Mouse (Mus musculus) midbrain, embryonic 14.5 days (tissue): ENCODE results near the gene Abi1. TPM values are rescaled to one million over a fixed set of nuclear protein-coding genes. Genes with fewer than 3 reads are reported as not detected.

Experiments
- ATAC-seq: fragments of 200-750 bp; cut with Nextera tagmentation; 2 replicates; pipeline ENCODE4 v1.8.0; 2017; ENCODE audit warnings: moderate number of reproducible peaks, moderate library complexity; ENCODE audit not compliant: low FRiP score, low TSS enrichment
- DNase-seq: peaks from one replicate; pipeline ENCODE4 v3.0.0-alpha.2; 2015
- H3K27ac ChIP-seq: fragments of 300-500 bp; sonication (generic); replicated peaks from 2 replicates; pipeline ENCODE4 v1.5.1; 2014; ENCODE audit warnings: mild to moderate bottlenecking, low read depth, low read length, moderate library complexity
- H3K27me3 ChIP-seq: fragments of 300-500 bp; sonication (generic); 2 replicates; pipeline ENCODE4 v1.6.1; 2014; ENCODE audit warnings: low read length, control low read depth, mixed read lengths; ENCODE audit not compliant: control insufficient read depth, insufficient read depth
- H3K36me3 ChIP-seq: fragments of 300-500 bp; sonication (generic); 2 replicates; pipeline ENCODE4 v1.6.1; 2014; ENCODE audit warnings: low read length, control low read depth; ENCODE audit not compliant: control insufficient read depth, insufficient read depth
- H3K4me1 ChIP-seq: fragments of 300-500 bp; sonication (generic); 2 replicates; pipeline ENCODE4 v1.6.1; 2014; ENCODE audit warnings: mild to moderate bottlenecking, antibody characterized with exemption, low read length, control low read depth; ENCODE audit not compliant: control insufficient read depth, insufficient read depth
- H3K4me2 ChIP-seq: fragments of 300-500 bp; sonication (generic); 2 replicates; pipeline ENCODE4 v1.6.1; 2014; ENCODE audit warnings: mild to moderate bottlenecking, low read length, moderate library complexity
- H3K4me3 ChIP-seq: fragments of 300-500 bp; sonication (generic); replicated peaks from 2 replicates; pipeline ENCODE4 v1.5.1; 2014; ENCODE audit warnings: low read depth, low read length
- H3K9ac ChIP-seq: fragments of 300-500 bp; sonication (generic); replicated peaks from 2 replicates; pipeline ENCODE4 v1.6.1; 2014; ENCODE audit warnings: mild to moderate bottlenecking, low read length, moderate library complexity
- H3K9me3 ChIP-seq: fragments of 300-500 bp; sonication (generic); 2 replicates; pipeline ENCODE4 v1.6.1; 2016; ENCODE audit warnings: low read length, control low read depth, mixed read lengths; ENCODE audit not compliant: control insufficient read depth
- WGBS: fragments of 180-500 bp; shearing (Covaris S2); extraction: QIAGEN DNeasy Blood & Tissue Kit; methylation state at CpG from one replicate; pipeline ENCODE4 v1.1.7; 2014; 5-methylcytosine and 5-hydroxymethylcytosine counted together
- polyA plus RNA-seq: library from polyadenylated mRNA; unstranded; fragments of >200 nt; fragmentation: Nextera tagmentation; extraction: Ambion mirVana; gene quantifications from 2 replicates; pipeline ENCODE4 v1.2.1, GENCODE M21; 2014

Gene Abi1
- polyA plus RNA-seq, 1 experiment from 2014 or later = 64.3 TPM

DNA sequence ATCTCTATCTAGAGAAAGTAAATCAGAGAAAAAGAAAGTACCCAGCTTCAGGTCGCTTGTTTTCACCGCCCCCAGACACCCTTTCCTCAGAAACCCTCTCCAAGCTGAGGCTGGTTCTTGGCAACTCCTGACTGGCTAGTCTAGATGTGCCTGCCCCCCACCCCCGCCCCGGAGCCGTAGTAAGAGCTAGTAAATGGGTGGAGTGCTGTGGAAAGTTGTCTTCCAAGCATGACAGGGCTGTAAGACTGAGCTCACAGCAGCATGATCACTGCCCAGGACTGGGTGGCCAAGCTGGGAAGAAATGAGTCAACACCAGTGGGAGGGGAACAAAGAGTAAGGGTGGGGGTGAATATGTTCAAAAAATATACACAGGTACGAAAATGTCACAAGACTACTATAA is 33.8 kb downstream of the Abi1 start:
- Histone ChIP-seq H3K4me2 (no peak overlapping the region), H3K27me3 (no peaks in the 10 kb centered on the region), H3K27ac (no peak overlapping the region), H3K4me3 (no peak overlapping the region), H3K9ac (no peak overlapping the region), H3K4me1 (no peaks in the 10 kb centered on the region), H3K9me3 (no peaks in the 10 kb centered on the region), H3K36me3 (no peaks in the 10 kb centered on the region)
- WGBS = 76% methylated on average over 6 of the region's 6 CpGs
- no peak for ATAC-seq
- no peak for DNase-seq

DNA sequence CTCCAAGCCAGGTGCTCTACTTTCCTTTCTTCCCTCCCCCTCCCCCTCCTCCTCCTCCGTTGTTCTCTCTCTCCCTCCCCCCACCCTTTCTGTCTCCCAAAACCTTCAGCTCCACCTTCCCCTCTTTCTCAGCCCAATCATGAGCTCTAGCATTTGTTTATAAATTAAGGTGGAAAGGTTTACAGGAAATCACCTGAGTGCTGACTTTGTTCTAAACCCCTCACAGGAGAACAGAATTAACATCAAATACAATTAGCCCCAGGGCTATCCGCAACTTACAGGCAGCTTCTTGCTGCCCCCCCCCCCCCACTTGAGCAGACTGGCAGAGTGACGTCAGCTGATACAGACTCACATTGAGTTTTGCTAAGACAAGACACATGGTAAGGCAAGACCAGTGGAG is 37.4 kb downstream of the Abi1 start:
- no peaks in the 10 kb centered on the region for H3K4me1 ChIP-seq
- ATAC-seq (no peak), DNase-seq (no peak)
- no peak overlapping the region for H3K9ac ChIP-seq
- no peak overlapping the region for H3K4me2 ChIP-seq
- H3K4me3 ChIP-seq = no peak overlapping the region
- no peaks in the 10 kb centered on the region for H3K9me3 ChIP-seq
- H3K27me3 ChIP-seq = no peaks in the 10 kb centered on the region
- 53% methylated on average over 3 of the region's 3 CpGs for whole genome bisulfite sequencing
- no peaks in the 10 kb centered on the region for H3K36me3 ChIP-seq
- no peak overlapping the region for H3K27ac ChIP-seq

DNA sequence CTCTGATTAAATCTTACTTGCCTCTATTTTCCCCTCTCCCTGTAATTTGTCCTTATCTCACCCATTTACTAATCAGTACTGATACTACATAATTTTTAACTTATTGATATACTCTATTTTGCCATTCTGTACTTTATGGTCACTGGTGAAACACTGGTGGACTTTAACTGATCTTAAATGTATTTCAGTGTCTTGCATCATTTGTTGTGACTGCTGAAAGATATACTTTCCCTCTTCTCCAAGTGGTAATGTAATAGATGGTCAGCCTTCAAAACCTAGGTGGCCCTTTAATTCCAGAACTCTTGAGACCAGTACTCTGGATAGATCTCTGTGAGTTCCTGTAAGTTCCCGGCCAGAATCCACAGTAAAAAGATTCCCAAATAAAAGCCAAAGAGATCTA is 40.4 kb downstream of the Abi1 start:
- DNase-seq (no peak), ATAC-seq (no peak)
- 94% methylated on average over 1 of the region's 1 CpGs for WGBS

DNA sequence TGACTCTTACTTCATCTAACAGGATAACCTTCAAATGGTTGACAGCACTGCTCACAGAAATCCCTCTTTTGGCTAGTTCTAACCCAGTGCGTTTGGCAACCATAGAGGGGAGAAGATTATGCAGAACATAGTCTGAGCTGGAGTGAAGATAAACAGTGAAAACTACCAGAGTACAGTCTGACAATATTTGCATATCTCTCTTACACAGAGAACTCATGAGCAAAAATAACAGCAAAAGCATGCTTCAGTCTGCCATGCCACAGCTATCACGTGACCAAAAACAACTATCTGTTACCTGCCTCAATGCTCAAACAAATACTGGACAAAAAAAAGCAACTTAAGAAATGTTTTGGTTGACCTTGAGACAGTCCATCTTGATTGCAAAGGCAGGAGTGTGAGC is 41.2 kb downstream of the Abi1 start:
- H3K4me2 ChIP-seq = no peak overlapping the region
- no peak overlapping the region for H3K9ac ChIP-seq
- ATAC-seq (no peak), DNase-seq (no peak)
- no peaks in the 10 kb centered on the region for H3K9me3 ChIP-seq
- H3K27ac ChIP-seq = no peak overlapping the region
- peaks cover 5% of the 10 kb centered on the region for H3K36me3 ChIP-seq
- H3K4me1 ChIP-seq = no peaks in the 10 kb centered on the region
- H3K27me3 ChIP-seq = no peaks in the 10 kb centered on the region
- no peak overlapping the region for H3K4me3 ChIP-seq
- WGBS = 77% methylated on average over 2 of the region's 2 CpGs

More for the DNA sequence above, 40.4 kb downstream of the Abi1 start:
- Histone ChIP-seq H3K27me3 (no peaks in the 10 kb centered on the region), H3K36me3 (no peaks in the 10 kb centered on the region), H3K4me2 (no peak overlapping the region), H3K27ac (no peak overlapping the region), H3K9me3 (no peaks in the 10 kb centered on the region), H3K4me1 (no peaks in the 10 kb centered on the region), H3K9ac (no peak overlapping the region), H3K4me3 (no peak overlapping the region)

DNA sequence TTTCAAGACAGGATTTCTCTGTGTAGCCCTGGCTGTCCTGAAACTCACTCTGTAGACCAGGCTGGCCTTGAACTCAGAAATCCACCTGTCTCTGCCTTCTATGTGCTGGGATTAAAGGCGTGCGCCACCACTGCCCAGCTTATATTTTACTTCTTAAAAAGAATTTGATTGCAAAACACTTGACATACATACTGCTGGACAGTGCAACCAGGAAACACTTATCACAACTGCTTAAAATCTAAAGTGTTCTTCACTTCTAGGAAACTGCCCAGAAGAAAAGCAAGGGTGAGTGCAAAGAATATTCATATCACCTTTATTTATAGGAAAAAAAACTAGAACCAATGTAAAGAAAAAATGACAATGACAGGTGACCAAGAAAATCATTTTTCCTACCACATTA is 42.0 kb downstream of the Abi1 start:
- Histone ChIP-seq H3K27me3 (no peaks in the 10 kb centered on the region), H3K9ac (no peak overlapping the region), H3K4me1 (no peaks in the 10 kb centered on the region), H3K4me3 (no peak overlapping the region), H3K36me3 (peaks cover 9% of the 10 kb centered on the region), H3K27ac (no peak overlapping the region), H3K4me2 (no peak overlapping the region), H3K9me3 (no peaks in the 10 kb centered on the region)
- ATAC-seq (no peak), DNase-seq (no peak)
- 94% methylated on average over 2 of the region's 2 CpGs for WGBS

DNA sequence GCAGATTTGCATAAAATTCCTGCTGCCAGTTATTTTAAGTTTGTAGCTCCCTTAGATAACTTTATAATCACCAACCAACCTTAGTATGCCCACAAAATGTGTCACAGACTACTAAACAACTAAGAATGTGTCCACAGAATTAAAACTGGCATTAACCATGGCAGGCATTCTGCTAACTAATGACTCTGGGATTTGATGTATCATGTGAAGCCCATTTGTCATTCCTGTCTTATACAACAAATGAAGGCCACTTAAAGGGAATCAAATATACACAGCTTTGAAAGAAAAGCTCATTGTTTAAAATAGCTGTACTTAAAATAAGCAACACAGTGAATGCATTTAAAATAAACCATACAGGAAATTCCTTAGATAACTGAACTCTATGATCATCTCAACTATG is 44.0 kb downstream of the Abi1 start:
- Histone ChIP-seq H3K27me3 (no peaks in the 10 kb centered on the region), H3K4me1 (no peaks in the 10 kb centered on the region), H3K27ac (no peak overlapping the region), H3K9me3 (no peaks in the 10 kb centered on the region), H3K4me2 (no peak overlapping the region), H3K9ac (no peak overlapping the region), H3K4me3 (no peak overlapping the region), H3K36me3 (peaks cover 12% of the 10 kb centered on the region)
- ATAC-seq (no peak), DNase-seq (no peak)

DNA sequence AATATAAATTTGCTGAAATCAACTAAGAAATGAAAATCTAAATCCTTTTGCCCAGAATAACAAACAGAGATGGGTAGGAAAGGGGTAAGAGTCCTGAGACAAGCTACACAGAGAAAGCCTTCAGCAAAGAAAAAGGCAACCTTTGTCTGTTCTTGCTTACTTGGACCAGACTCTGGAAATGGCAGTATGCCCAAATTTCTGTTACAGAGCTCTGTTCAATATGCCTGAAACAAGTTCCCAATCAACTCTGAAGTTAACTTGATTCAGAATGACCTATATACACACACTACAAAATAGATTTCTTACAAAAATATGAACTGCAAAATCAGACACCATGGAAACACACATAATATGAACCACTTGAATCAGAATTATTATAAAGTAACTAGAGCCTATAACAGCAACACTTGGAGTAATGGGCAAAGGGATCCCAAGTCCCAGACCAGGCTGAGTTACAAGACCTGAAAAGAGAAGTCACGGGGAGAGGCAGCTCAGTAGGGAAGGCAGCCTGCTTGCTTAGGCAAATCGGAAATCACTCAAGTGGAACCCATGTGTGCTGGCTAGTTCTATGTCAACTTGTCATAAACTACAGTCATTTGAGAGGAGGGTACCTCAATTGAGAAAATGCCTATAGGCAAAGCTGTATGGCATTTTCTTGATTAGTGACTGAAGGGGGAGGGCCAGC is 53.9 kb downstream of the Abi1 start:
- H3K27ac ChIP-seq = no peak overlapping the region; the same call in 1 of the 2 replicates
- DNase-seq (peak; percentile 36), ATAC-seq (no peak)
- no peak overlapping the region for H3K4me3 ChIP-seq
- no peaks in the 10 kb centered on the region; the same call in 1 of the 2 replicates for H3K4me1 ChIP-seq
- no peak overlapping the region for H3K4me2 ChIP-seq
- H3K9ac ChIP-seq = no peak overlapping the region
- H3K27me3 ChIP-seq = no peaks in the 10 kb centered on the region
- 58% methylated on average over 2 of the region's 2 CpGs for WGBS
- no peaks in the 10 kb centered on the region for H3K36me3 ChIP-seq
- H3K9me3 ChIP-seq = no peaks in the 10 kb centered on the region

DNA sequence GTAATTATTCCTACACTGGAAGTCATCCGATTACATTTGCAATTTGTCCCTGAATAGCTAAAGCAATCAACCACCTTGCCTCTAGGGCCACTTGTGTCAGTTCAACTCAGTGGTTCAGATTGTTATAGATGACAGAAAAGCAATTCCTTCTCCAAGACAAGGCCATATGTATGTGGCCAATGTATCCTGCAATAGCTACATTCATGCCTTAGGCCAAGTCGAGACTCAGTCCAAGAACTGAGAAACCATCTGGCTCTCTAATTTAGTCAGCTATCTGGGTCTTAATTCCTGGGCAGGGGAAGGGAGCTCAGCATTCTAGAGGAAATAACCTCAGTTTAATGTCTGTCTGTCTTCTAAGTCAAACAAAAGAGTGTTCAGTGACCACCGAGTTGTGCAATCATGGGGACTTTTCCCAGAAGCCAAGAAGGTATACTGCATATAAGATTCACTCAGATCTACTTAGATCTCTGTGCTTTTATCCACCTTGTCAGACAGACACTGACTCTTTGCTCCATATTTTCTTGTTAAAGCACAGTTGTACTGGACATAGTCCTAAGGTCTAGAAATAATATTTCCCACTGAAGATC is 62.6 kb downstream of the Abi1 start:
- H3K36me3 ChIP-seq = no peaks in the 10 kb centered on the region
- 78% methylated on average over 3 of the region's 3 CpGs for WGBS
- no peaks in the 10 kb centered on the region for H3K4me1 ChIP-seq
- H3K4me2 ChIP-seq = no peak overlapping the region
- ATAC-seq = no peak
- H3K9ac ChIP-seq = no peak overlapping the region
- no peaks in the 10 kb centered on the region for H3K9me3 ChIP-seq
- H3K4me3 ChIP-seq = no peak overlapping the region
- DNase-seq = peak; percentile 2
- H3K27me3 ChIP-seq = no peaks in the 10 kb centered on the region
- no peak overlapping the region for H3K27ac ChIP-seq

DNA sequence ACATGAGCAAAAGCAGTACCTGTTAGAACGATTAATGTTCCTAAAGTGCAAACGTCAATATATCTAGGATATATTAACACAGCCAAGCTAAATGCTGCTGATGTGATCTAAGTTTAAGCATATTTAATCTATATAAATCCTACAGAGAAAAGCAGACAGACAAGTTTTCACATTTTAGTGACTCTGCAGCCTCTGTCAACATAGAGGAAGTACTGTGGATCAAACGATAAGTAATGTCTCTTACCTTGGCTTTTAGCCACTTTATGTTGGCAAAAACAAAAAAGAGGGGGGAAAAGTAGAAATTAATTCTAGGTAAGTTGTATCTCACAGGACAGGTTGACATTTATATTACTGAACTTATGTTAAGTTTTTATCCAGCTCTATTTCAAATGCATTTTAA is 77.1 kb downstream of the Abi1 start:
- no peak overlapping the region for H3K9ac ChIP-seq
- WGBS = 98% methylated on average over 3 of the region's 3 CpGs

More for the DNA sequence above, 77.1 kb downstream of the Abi1 start:
- Histone ChIP-seq H3K4me1 (no peaks in the 10 kb centered on the region), H3K4me3 (no peak overlapping the region), H3K27me3 (no peaks in the 10 kb centered on the region), H3K9me3 (no peaks in the 10 kb centered on the region), H3K4me2 (no peak overlapping the region), H3K36me3 (no peaks in the 10 kb centered on the region; the same call in 1 of the 2 replicates), H3K27ac (no peak overlapping the region)
- DNase-seq (no peak), ATAC-seq (no peak)
